Mouse (Mus musculus) kidney, embryonic 15.5 days (tissue): ENCODE measurements around the gene Rfx1. TPM values are rescaled to one million over a fixed set of nuclear protein-coding genes. Genes with fewer than 3 reads are reported as not detected.

Experiments
- ATAC-seq: fragments of 200-750 bp; cut with Nextera tagmentation; replicated peaks from 2 replicates; pipeline ENCODE4 v1.8.0; 2017; ENCODE audit warnings: moderate TSS enrichment; ENCODE audit not compliant: low FRiP score
- H3K27ac ChIP-seq: fragments of 300-500 bp; sonication (generic); 2 replicates; pipeline ENCODE4 v1.5.1; 2015; ENCODE audit warnings: mild to moderate bottlenecking, inconsistent platforms
- H3K27me3 ChIP-seq: fragments of 300-500 bp; sonication (generic); 2 replicates; pipeline ENCODE4 v1.6.1; 2015; ENCODE audit warnings: inconsistent platforms
- H3K36me3 ChIP-seq: fragments of 300-500 bp; sonication (generic); 2 replicates; pipeline ENCODE4 v1.6.1; 2015; ENCODE audit warnings: inconsistent platforms
- H3K4me1 ChIP-seq: fragments of 300-500 bp; sonication (generic); 2 replicates; pipeline ENCODE4 v1.6.1; 2015; ENCODE audit warnings: inconsistent platforms
- H3K4me2 ChIP-seq: fragments of 300-500 bp; sonication (generic); 2 replicates; pipeline ENCODE4 v1.6.1; 2015; ENCODE audit warnings: moderate library complexity, mild to moderate bottlenecking, inconsistent platforms
- H3K4me3 ChIP-seq: fragments of 300-500 bp; sonication (generic); replicated peaks from 2 replicates; pipeline ENCODE4 v1.5.1; 2015; ENCODE audit warnings: mild to moderate bottlenecking, inconsistent platforms
- H3K9ac ChIP-seq: fragments of 300-500 bp; sonication (generic); 2 replicates; pipeline ENCODE4 v1.6.1; 2015; ENCODE audit warnings: mild to moderate bottlenecking, inconsistent platforms
- H3K9me3 ChIP-seq: fragments of 300-500 bp; sonication (generic); replicated peaks from 2 replicates; pipeline ENCODE4 v1.6.1; 2016; ENCODE audit warnings: inconsistent platforms
- WGBS: fragments of 180-500 bp; shearing (Covaris S2); methylation state at CpG from one replicate; pipeline ENCODE4 v1.1.7; 2015; ENCODE audit warnings: mixed read lengths; 5-methylcytosine and 5-hydroxymethylcytosine counted together
- polyA plus RNA-seq: library from polyadenylated mRNA; unstranded; fragments of >200 nt; fragmentation: Nextera tagmentation; extraction: Ambion mirVana; gene quantifications from 2 replicates; pipeline ENCODE4 v1.2.1, GENCODE M21; 2015

Gene Rfx1
- polyA plus RNA-seq, 1 experiment from 2014 or later, result 10.7 TPM

GRCm38 (mm10) chr8:84039050-84039449 is 27.6 kb upstream of the Rfx1 start:
- no peak overlapping the region for H3K4me2 ChIP-seq
- ATAC-seq, result no peak
- H3K36me3 ChIP-seq, result no peaks in the 10 kb centered on the region
- WGBS, result 3% methylated on average over 5 of the region's 5 CpGs
- H3K27me3 ChIP-seq, result peaks cover 37% of the 10 kb centered on the region
- no peak overlapping the region for H3K27ac ChIP-seq
- no peak overlapping the region for H3K9ac ChIP-seq
- no peak overlapping the region for H3K4me3 ChIP-seq
- H3K4me1 ChIP-seq, result peaks cover 27% of the 10 kb centered on the region
- H3K9me3 ChIP-seq, result no peaks in the 10 kb centered on the region

GRCm38 (mm10) chr8:84042066-84042947 is 24.3 kb upstream of the Rfx1 start, which contains the start of gene Il27ra:
Il27ra (minus strand) TSS chr8:84042589.
- WGBS, result 3% methylated on average over 40 of the region's 40 CpGs
- H3K4me2 ChIP-seq, result peak within 1 kb of the TSS; percentile 87
- no peak within 1 kb of the TSS for H3K27ac ChIP-seq
- H3K27me3 ChIP-seq, result peaks cover 48% of the 10 kb centered on the region
- H3K9me3 ChIP-seq, result no peaks in the 10 kb centered on the region
- peak within 1 kb of the TSS; percentile 47 for H3K4me3 ChIP-seq
- H3K36me3 ChIP-seq, result no peaks in the 10 kb centered on the region
- H3K4me1 ChIP-seq, result peaks cover 34% of the 10 kb centered on the region
- peak; percentile 89 for ATAC-seq
- 0 out of 2 replicates have a peak within 1 kb of the TSS, but pooled peaks have one; percentile 27 for H3K9ac ChIP-seq

- Histone ChIP-seq H3K36me3 (no peaks in the 10 kb centered on the region), H3K4me1 (peaks cover 32% of the 10 kb centered on the region), H3K4me3 (peak overlapping the region; percentile 47), H3K9me3 (no peaks in the 10 kb centered on the region), H3K27ac (no peak overlapping the region), H3K27me3 (peaks cover 48% of the 10 kb centered on the region), H3K9ac (no peak overlapping the region), H3K4me2 (peak overlapping the region; percentile 87)
- ATAC-seq, result no peak
- whole genome bisulfite sequencing, result 32% methylated on average over 12 of the region's 12 CpGs
Measured at GRCm38 (mm10) chr8:84042948-84043342, 23.7 kb upstream of the Rfx1 start.

GRCm38 (mm10) chr8:84044103-84044502 is 22.5 kb upstream of the Rfx1 start:
- peak overlapping the region; percentile 21; the same call in 1 of the 2 replicates for H3K4me3 ChIP-seq
- peak overlapping the region; percentile 49 for H3K4me2 ChIP-seq
- H3K36me3 ChIP-seq, result no peaks in the 10 kb centered on the region
- WGBS, result 10% methylated on average over 7 of the region's 7 CpGs
- H3K4me1 ChIP-seq, result peaks cover 32% of the 10 kb centered on the region
- H3K27ac ChIP-seq, result no peak overlapping the region
- no peak for ATAC-seq
- peaks cover 48% of the 10 kb centered on the region for H3K27me3 ChIP-seq
- H3K9ac ChIP-seq, result no peak overlapping the region
- no peaks in the 10 kb centered on the region for H3K9me3 ChIP-seq

GRCm38 (mm10) chr8:84044900-84045299 is 21.7 kb upstream of the Rfx1 start, which contains the start of gene Rln3:
Rln3 (minus strand) TSS chr8:84045000.
- H3K36me3 ChIP-seq, result no peaks in the 10 kb centered on the region
- H3K4me2 ChIP-seq, result peak within 1 kb of the TSS; percentile 49
- peaks cover 32% of the 10 kb centered on the region for H3K4me1 ChIP-seq
- H3K9ac ChIP-seq, result no peak within 1 kb of the TSS
- H3K27ac ChIP-seq, result no peak within 1 kb of the TSS
- ATAC-seq, result no peak
- peaks cover 48% of the 10 kb centered on the region for H3K27me3 ChIP-seq
- no peaks in the 10 kb centered on the region for H3K9me3 ChIP-seq
- WGBS, result 9% methylated on average over 9 of the region's 9 CpGs
- H3K4me3 ChIP-seq, result peak within 1 kb of the TSS; percentile 21

- no peak for ATAC-seq
- 77% methylated on average over 3 of the region's 3 CpGs for WGBS
- Histone ChIP-seq H3K9ac (no peak overlapping the region), H3K4me2 (no peak overlapping the region), H3K27me3 (peaks cover 43% of the 10 kb centered on the region), H3K9me3 (no peaks in the 10 kb centered on the region), H3K27ac (no peak overlapping the region), H3K36me3 (no peaks in the 10 kb centered on the region), H3K4me1 (peaks cover 26% of the 10 kb centered on the region), H3K4me3 (no peak overlapping the region)
Measured at GRCm38 (mm10) chr8:84046505-84046904, 20.1 kb upstream of the Rfx1 start.

- Histone ChIP-seq H3K36me3 (no peaks in the 10 kb centered on the region), H3K9ac (no peak overlapping the region), H3K9me3 (no peaks in the 10 kb centered on the region), H3K4me3 (no peak overlapping the region), H3K27me3 (peaks cover 28% of the 10 kb centered on the region), H3K4me1 (peaks cover 17% of the 10 kb centered on the region), H3K4me2 (no peak overlapping the region), H3K27ac (no peak overlapping the region)
- WGBS, result 57% methylated on average over 5 of the region's 5 CpGs
- ATAC-seq, result no peak
Measured at GRCm38 (mm10) chr8:84048171-84048570, 18.5 kb upstream of the Rfx1 start.

GRCm38 (mm10) chr8:84052746-84053145 is 13.9 kb upstream of the Rfx1 start:
- WGBS, result 65% methylated on average over 3 of the region's 3 CpGs
- H3K9me3 ChIP-seq, result no peaks in the 10 kb centered on the region
- H3K27me3 ChIP-seq, result no peaks in the 10 kb centered on the region
- no peak overlapping the region for H3K9ac ChIP-seq
- no peak for ATAC-seq
- no peaks in the 10 kb centered on the region for H3K36me3 ChIP-seq
- H3K4me1 ChIP-seq, result peaks cover 8% of the 10 kb centered on the region; the same call in 1 of the 2 replicates
- no peak overlapping the region for H3K4me3 ChIP-seq
- H3K27ac ChIP-seq, result no peak overlapping the region
- H3K4me2 ChIP-seq, result no peak overlapping the region

GRCm38 (mm10) chr8:84053229-84053628 is 13.4 kb upstream of the Rfx1 start:
- Histone ChIP-seq H3K9me3 (no peaks in the 10 kb centered on the region), H3K27ac (no peak overlapping the region), H3K4me3 (no peak overlapping the region), H3K9ac (no peak overlapping the region), H3K4me2 (no peak overlapping the region), H3K27me3 (no peaks in the 10 kb centered on the region), H3K4me1 (peaks cover 8% of the 10 kb centered on the region; the same call in 1 of the 2 replicates), H3K36me3 (no peaks in the 10 kb centered on the region)
- ATAC-seq, result no peak
- WGBS, result 89% methylated on average over 5 of the region's 5 CpGs

- ATAC-seq, result no peak
- WGBS, result 82% methylated on average over 1 of the region's 1 CpGs
- H3K27me3 ChIP-seq, result no peaks in the 10 kb centered on the region
- no peak overlapping the region for H3K4me2 ChIP-seq
- H3K9ac ChIP-seq, result no peak overlapping the region
- no peaks in the 10 kb centered on the region for H3K9me3 ChIP-seq
- no peak overlapping the region for H3K4me3 ChIP-seq
- peaks cover under 1% of the 10 kb centered on the region; the same call in 1 of the 2 replicates for H3K4me1 ChIP-seq
- H3K36me3 ChIP-seq, result no peaks in the 10 kb centered on the region
- H3K27ac ChIP-seq, result no peak overlapping the region
Measured at GRCm38 (mm10) chr8:84057827-84058226, 8.8 kb upstream of the Rfx1 start.

GRCm38 (mm10) chr8:84059226-84059625 is 7.4 kb upstream of the Rfx1 start:
- H3K36me3 ChIP-seq, result no peaks in the 10 kb centered on the region
- no peak overlapping the region for H3K9ac ChIP-seq
- H3K27me3 ChIP-seq, result no peaks in the 10 kb centered on the region
- H3K4me3 ChIP-seq, result no peak overlapping the region
- 96% methylated on average over 2 of the region's 2 CpGs for WGBS
- H3K4me1 ChIP-seq, result no peaks in the 10 kb centered on the region
- H3K4me2 ChIP-seq, result no peak overlapping the region
- H3K9me3 ChIP-seq, result no peaks in the 10 kb centered on the region
- no peak for ATAC-seq
- no peak overlapping the region for H3K27ac ChIP-seq

- no peaks in the 10 kb centered on the region for H3K36me3 ChIP-seq
- no peak overlapping the region for H3K27ac ChIP-seq
- no peak overlapping the region for H3K4me3 ChIP-seq
- H3K4me1 ChIP-seq, result no peaks in the 10 kb centered on the region
- no peaks in the 10 kb centered on the region for H3K9me3 ChIP-seq
- no peak for ATAC-seq
- no peak overlapping the region for H3K9ac ChIP-seq
- no peaks in the 10 kb centered on the region for H3K27me3 ChIP-seq
- WGBS, result 83% methylated on average over 2 of the region's 2 CpGs
- H3K4me2 ChIP-seq, result no peak overlapping the region
Measured at GRCm38 (mm10) chr8:84060245-84060644, 6.4 kb upstream of the Rfx1 start.
